Mouse (Mus musculus): Measurements from ENCODE around the gene Olfr455.

- TF ChIP-seq CTCF (IDR thresholded peaks at IDR 0.05) = no peak
- no peak for TF ChIP-seq EP300 (IDR thresholded peaks at IDR 0.05)
Measured at GRCm38 (mm10) chr6:42546180-42546579, 1.2 kb downstream of the Olfr455 start.
